ENCODE assay signal across 31 mouse cellular contexts in genomic region chr15:102344490-102344889, GRCm38 (mm10). TPM values are rescaled to one million over a fixed set of nuclear protein-coding genes. Genes with fewer than 3 reads are reported as not detected.
"Had no signal": no experiment of that assay in that cellular context is flagged by ENCODE, and none has a peak within 500 bp of the region (broad histone marks: within the 10 kb centered on the region; RNA-seq: fewer than 3 reads in every experiment).

No protein-coding gene starts in this region.

- H3K4me3 ChIP-seq: embryonic facial prominence, embryonic 10.5 days; embryonic facial prominence, embryonic 12.5 days; embryonic facial prominence, embryonic 13.5 days; embryonic facial prominence, embryonic 15.5 days; erythroblast, embryonic 14.5 days; forebrain, embryonic 10.5 days; forebrain, embryonic 12.5 days; forebrain, embryonic 13.5 days; forebrain, embryonic 15.5 days; gastrocnemius, adult 2 months; heart, adult 2 months; heart, embryonic 10.5 days had no signal

- DNase-seq: cerebellum, postnatal 10 days; cerebellum, postnatal 14 days; cerebellum, postnatal 25 days; cerebellum, postnatal 36 days; embryo, embryonic 11 days; forebrain, postnatal 0 days; gastrocnemius, adult 2 months; gastrocnemius, postnatal 10 days; gastrocnemius, postnatal 14 days; gastrocnemius, postnatal 25 days; gastrocnemius, postnatal 36 days; heart, adult 11 months; heart, adult 18-20 months; heart, adult 2 months had no signal

- H3K9me3 ChIP-seq: embryonic facial prominence, embryonic 10.5 days; embryonic facial prominence, embryonic 12.5 days; embryonic facial prominence, embryonic 13.5 days; embryonic facial prominence, embryonic 15.5 days; forebrain, embryonic 10.5 days; forebrain, embryonic 12.5 days; forebrain, embryonic 13.5 days; forebrain, embryonic 15.5 days; heart, embryonic 10.5 days had no signal

- H3K4me2 ChIP-seq: embryonic facial prominence, embryonic 12.5 days; embryonic facial prominence, embryonic 13.5 days; embryonic facial prominence, embryonic 15.5 days; forebrain, embryonic 12.5 days; forebrain, embryonic 13.5 days; forebrain, embryonic 15.5 days; heart, embryonic 11.5 days had no signal

- H3K27me3 ChIP-seq: embryonic facial prominence, embryonic 12.5 days; embryonic facial prominence, embryonic 13.5 days; embryonic facial prominence, embryonic 15.5 days; forebrain, embryonic 12.5 days; forebrain, embryonic 13.5 days; forebrain, embryonic 15.5 days had no signal

- H3K9ac ChIP-seq: embryonic facial prominence, embryonic 12.5 days; embryonic facial prominence, embryonic 13.5 days; embryonic facial prominence, embryonic 15.5 days; forebrain, embryonic 12.5 days; forebrain, embryonic 13.5 days; forebrain, embryonic 15.5 days; forebrain, postnatal 0 days had no signal

- ATAC-seq: forebrain, embryonic 13.5 days; forebrain, embryonic 14.5 days; forebrain, embryonic 15.5 days; forebrain, postnatal 0 days had no signal

- H3K4me1 ChIP-seq: embryonic facial prominence, embryonic 12.5 days; embryonic facial prominence, embryonic 13.5 days had no signal

- H3K27ac ChIP-seq: embryonic facial prominence, embryonic 10.5 days; embryonic facial prominence, embryonic 12.5 days; embryonic facial prominence, embryonic 13.5 days; embryonic facial prominence, embryonic 15.5 days; forebrain, embryonic 10.5 days; forebrain, embryonic 12.5 days; forebrain, embryonic 13.5 days; forebrain, embryonic 15.5 days; gastrocnemius, adult 2 months; heart, adult 2 months; heart, embryonic 10.5 days had no signal

RNA-seq across cellular contexts. Expression of gene Sp7, which starts 22.5 kb away (rescaled TPM):
- total RNA-seq: common myeloid progenitor, adult 5-6 weeks; gastrocnemius, adult 18-20 months; gastrocnemius, adult 2 months; gastrocnemius, adult 8-10 months; gastrocnemius, postnatal 25 days; gastrocnemius, postnatal 36 days; granulocyte monocyte progenitor cell, adult 5-6 weeks; heart, adult 18-20 months; heart, adult 2 months; heart, adult 8-10 months had no signal
- polyA plus RNA-seq: erythroblast, embryonic 14.5 days; heart, adult 2 months had no signal
